Mouse (Mus musculus): ENCODE measurements around the gene Nuak2. TPM values are rescaled to one million over a fixed set of nuclear protein-coding genes. Genes with fewer than 3 reads are reported as not detected.
"Not testable (repeated sequence)": the region's sequence is repeated elsewhere in the genome, so short reads cannot be mapped to it uniquely, and the experiment has no call there.

The Nuak2 gene
- total RNA-seq (2021), result 1 to 10 TPM in 1 of 2 experiments, under 1 TPM in 1; 0.87 to 1.1 TPM
- long read RNA-seq, experiment 1, partial matches to known transcripts, result 0 of 1 reads
- long read RNA-seq, experiment 1, other reads (novel, unspliced or antisense), result 0 of 1 reads
- long read RNA-seq, experiment 2, result 0 reads

DNA sequence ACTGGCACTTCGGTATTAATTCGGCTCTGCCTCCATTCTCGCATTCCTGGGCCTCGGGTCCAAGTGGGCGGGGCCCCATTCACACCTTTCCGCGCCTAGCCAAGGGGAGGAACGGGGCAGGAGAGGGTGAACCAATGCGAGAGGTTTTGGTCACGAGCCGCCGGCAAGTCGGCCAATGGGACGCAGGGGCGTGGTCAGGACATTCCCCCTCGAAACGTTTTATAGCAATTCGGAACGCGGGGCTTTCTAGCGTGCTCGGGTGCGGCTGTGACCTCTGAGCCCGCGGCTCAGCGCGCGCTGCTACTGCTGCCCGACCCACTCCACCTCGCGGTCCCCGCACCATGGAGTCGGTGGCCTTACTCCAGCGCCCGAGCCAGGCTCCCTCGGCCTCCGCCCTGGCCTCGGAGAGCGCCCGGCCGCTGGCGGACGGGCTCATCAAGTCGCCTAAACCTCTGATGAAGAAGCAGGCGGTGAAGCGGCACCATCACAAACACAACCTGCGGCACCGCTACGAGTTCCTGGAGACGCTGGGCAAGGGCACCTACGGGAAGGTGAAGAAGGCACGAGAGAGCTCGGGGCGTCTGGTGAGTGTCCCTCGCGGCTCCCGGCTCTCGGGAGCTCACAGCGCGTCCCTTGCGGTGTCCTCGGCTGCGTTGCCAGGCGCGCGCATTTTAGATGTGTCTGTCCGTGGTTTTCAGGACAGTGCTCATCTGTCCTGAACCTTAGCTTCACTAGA lies at the start of gene Nuak2:
TSS of gene Nuak2 (plus strand) at position 238 of the 736 bp plus-strand sequence.
- peak; percentile 88 for DNase-seq (ENCODE audit: low spot score)

DNA sequence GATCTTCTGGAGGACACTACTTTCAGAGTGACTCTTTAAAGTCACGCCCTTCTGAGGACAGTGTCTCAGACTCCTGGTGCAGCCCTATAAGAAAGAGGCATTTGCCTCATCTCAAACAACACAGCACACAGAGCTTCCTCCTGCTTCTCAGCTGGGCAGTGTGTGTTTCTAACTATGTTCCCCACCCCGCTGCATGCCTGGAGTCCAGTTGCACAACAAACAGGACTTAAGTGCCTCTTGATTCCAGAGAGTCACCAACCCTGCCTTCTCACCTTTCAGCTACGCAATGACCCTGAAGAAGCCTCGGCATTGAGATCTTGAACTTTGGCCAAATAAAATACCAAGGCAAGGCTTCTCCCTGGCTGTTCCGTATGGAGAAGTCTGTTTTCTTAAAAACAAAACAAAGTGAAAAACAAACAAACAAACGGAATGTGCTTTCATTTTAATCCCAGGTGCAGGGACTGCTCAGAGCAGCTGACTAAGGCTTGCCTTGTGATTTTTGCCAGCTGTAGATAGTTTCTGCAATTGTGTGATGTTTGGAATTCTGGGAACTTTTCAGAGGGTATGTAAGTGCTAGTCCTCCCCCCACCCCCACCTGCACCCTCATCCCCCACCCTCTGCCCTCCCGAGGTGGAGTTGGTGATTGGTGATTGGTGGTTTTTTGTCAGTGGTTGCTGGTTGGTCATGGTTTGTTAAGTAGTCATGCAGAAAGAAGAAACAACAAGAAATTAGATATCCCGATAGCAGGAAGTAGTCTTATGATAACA lies 49.0 kb upstream of the Nuak2 start:
- DNase-seq (ENCODE audit: low spot score), result peak; percentile 61

DNA sequence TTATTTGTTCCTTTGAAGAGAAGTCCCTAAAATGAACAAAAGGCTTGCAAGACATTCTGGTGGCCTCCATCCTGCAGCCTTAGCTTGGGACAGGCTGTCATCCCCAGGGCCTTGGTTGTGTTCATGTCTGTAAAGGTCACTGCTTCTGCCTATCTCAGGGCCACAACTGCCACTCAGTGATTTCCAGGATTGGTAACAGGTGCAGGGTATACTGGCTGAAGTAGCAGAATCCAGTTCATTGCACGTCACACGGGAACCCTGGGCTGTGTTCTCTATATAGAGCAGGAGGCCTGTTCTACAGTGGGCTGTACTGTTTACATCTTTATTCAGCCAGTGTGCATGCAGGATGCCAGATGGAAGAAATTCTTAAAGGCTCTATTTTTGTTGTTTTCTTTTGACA lies 48.0 kb upstream of the Nuak2 start:
- peak; percentile 60 for DNase-seq (ENCODE audit: low spot score)

GRCm38 (mm10) chr1:132268418-132269060 lies 47.4 kb upstream of the Nuak2 start:
- DNase-seq (ENCODE audit: low spot score), result no peak

- DNase-seq (ENCODE audit: low spot score), result no peak
These were observed 44.7 kb upstream of the Nuak2 start for GRCm38 (mm10) chr1:132271237-132271636.

- no peak for DNase-seq (ENCODE audit: low spot score)
These were observed 39.2 kb upstream of the Nuak2 start for GRCm38 (mm10) chr1:132276694-132277093.

DNA sequence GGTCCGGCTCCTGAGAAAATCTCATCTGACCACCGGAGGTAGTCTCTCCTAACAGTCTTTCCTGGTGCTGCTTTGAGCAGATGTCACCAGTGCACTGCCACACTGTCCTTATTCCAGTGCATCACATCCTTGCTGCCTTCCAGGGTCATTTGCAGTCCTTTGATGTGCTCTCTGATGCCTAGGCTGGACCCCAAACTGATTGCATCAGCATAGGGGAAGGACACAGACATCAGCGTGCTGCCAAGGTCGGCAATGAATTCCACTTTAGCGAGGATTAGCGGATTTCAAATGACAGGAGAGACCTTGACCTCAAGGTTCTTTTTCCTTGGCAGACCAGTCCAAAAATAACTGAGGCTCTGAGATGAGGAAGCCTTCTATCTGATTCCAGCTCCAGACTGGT lies 38.8 kb upstream of the Nuak2 start:
- no peak for DNase-seq (ENCODE audit: low spot score)

- DNase-seq (ENCODE audit: low spot score), result not testable (repeated sequence)
These were observed 35.3 kb upstream of the Nuak2 start for GRCm38 (mm10) chr1:132280636-132281035.

DNA sequence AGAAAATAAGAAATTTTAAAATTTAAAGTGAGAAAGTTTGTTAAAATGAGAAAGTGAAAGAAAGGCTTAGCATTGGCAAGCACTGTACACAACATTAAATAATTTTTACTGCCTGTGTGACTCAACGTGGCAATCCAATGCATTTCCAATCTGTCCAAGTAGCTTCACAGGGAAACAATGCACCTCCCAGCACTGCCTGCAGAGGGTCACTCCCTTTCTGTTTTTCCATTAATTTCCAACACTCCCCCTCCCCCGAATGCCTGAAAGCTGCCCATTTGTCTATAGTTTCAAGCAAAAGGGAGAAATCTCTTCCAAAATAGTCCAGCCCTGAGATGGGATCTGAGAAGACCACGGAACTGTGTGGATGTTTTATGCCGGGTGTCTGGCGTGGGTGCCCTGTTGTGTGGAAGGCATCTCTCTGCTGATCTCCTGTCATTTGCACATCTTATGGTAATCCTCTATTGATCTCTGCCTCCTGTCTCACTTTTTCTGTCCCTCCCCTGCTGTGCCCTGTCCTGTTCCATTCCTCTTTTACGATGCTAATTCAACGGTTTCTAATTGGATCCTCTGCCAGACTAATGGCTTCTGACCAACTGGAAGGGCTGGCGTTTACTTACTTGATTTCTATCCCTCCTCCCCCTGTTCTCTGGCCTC lies 34.3 kb upstream of the Nuak2 start:
- no peak for DNase-seq (ENCODE audit: low spot score)

- DNase-seq (ENCODE audit: low spot score), result no peak
These were observed 33.8 kb upstream of the Nuak2 start for GRCm38 (mm10) chr1:132282177-132282536.

DNA sequence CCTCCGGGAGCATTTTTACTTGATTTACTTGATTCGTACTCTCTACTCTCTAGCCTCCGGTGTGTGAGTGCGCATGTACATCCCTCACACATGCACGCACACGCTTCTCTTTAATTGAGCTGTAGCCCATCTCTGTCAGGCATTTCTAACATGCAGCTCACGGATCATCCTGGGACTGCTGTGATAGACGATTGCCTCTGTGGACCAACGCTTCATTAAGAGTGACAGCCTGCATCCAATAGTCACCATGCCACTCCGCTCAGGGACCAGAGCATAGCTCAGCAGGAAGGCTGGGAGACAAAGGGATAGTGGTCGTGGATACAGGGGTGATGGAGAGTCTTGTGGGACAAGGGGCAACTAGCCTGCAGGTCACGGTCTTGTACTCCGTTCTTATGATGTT lies 32.9 kb upstream of the Nuak2 start:
- no peak for DNase-seq (ENCODE audit: low spot score)

DNA sequence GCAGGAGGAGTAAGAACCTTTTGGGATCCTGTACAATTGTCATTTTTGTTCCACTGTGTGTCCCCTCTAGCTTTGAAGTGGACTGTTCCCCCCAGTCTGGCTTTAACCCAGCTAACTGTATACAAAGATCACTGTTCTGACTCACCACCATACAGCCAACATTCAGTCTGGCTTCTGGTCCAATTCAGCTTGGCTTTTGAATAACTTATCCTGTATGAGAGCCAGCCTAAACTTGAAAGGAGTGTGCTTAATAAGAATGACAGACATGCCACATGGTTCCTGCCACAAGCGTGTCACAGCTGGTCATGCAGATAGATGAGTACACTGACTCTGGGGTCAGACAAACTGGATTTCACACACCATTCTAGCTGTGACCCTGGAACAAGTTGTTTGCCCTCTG lies 29.2 kb upstream of the Nuak2 start:
- no peak for DNase-seq (ENCODE audit: low spot score)

- DNase-seq (ENCODE audit: low spot score), result no peak
These were observed 28.5 kb upstream of the Nuak2 start for GRCm38 (mm10) chr1:132287445-132287844.

DNA sequence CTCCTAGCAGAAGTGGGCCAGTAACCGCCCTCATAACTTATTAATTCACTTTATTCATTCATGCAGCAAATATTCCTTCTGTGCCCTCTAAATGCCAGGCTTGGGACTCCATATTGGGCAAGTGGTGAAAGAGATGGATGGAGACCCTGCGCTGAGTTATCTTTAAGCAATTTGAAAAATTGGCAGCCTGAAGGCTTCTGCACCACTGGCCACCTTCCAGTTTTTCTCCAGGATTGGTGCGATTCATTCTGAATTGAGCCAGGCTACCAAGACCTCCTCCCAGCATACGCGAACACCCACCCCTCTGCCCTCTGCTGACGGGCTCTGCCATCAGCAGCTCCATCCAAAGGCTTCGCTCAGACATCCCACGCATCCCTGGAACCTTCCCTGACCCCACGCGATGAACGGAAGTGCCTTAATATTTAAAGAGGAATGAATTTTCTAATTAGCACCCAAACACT lies 27.9 kb upstream of the Nuak2 start:
- no peak for DNase-seq (ENCODE audit: low spot score)

DNA sequence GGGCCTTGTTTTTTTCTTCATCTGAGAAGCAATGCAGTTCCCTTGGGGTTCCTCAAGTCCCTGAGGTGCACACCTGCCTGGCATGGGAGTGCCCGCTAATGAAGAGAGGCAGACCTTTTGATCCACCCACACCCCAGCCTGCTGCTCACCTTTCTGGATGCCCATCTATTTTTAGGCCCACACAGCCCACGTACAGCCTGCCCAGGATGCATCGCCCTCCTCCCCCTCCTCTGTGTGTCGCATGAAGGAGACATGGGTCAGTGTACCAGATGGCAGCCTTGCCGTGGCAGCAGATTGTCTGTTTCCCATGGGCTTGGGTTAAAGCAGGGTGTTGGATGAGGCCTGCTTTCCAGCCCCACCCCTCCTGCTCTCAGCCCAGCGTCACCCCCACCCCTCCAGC lies 26.0 kb upstream of the Nuak2 start:
- DNase-seq (ENCODE audit: low spot score), result no peak

GRCm38 (mm10) chr1:132290921-132291675 lies 24.8 kb upstream of the Nuak2 start:
- DNase-seq (ENCODE audit: low spot score), result no peak

DNA sequence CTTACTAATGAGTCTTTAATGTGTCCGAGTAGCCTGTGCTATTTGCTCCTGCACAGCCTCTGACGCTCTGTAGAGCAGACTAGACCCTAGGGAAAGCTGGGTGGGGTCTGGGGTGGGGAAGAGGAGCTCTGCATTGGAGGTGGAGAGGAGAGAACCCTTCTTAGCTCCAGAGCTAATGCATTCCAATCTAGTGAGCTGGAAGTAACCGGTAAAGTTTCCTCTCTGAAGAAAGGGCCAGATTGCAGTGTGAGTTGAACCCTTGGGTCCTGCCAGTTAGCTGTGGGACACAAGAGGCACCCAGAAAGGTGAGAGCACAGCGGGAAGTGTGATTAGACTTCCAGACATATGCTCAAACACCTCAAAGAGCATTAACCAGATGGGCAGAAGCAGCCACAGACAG lies 24.2 kb upstream of the Nuak2 start:
- DNase-seq (ENCODE audit: low spot score), result no peak

DNA sequence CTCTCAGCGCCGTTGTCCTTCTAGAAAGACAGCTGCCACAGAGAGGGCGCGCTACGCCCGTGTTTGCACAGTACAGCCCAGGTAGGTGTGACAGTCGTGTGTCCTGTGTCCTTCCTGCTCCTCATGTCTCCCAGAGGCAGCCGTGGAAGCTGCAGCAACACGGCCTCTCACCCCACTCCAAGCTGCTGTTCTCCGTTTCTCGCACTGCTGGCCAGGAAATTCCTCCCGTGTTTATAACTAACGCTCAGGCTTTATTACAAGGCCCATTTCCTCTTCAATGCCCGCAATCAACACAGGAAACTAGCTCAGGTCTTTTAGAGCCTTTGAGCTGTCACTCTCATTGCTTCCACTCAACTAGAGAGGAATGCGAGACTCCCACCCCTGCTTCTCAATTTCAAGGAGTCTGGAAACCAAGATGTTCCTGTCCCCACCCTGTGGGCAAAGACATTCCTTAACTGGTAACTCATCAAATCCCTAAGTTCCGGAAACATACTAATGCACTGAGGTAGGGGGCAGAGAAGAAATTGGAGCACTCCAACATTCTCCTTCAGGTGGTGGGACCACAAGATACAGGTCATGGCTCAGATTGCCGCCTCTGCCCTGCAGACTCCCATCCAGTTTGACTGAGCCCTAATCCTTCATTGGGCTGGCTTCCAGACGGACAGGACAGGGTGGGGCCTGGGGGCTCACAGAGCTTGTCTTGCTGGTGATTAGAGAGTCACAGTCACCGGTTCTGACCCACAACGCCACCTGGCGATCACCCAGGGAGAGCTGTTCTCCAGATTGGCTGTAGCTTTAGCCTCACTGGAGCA lies 23.4 kb upstream of the Nuak2 start:
- DNase-seq (ENCODE audit: low spot score), result no peak

GRCm38 (mm10) chr1:132295506-132295905 lies 20.4 kb upstream of the Nuak2 start:
- no peak for DNase-seq (ENCODE audit: low spot score)

DNA sequence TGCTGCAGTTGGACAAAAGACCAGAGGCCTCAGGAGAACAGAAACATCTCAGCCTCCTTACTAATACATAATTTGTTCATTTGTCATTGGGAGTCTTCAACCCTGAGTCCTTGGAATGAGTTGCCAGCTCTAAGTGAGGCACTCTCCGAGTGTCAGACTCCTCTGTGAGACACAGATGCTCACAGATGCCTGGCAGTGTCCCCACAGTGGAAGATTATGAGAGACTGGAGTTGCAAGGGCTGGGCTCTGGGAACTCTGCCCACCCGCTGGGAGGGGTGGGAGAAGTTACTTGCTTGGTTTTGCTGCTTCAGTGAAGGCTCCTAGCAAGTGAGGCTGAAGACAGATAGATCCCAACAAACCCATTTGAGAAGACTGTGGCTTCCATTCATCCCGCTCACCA lies 19.9 kb upstream of the Nuak2 start:
- DNase-seq (ENCODE audit: low spot score), result peak; percentile 36

Data from gastrocnemius, adult 18-20 months (tissue).